Mouse (Mus musculus) skeletal muscle tissue, postnatal 0 days (tissue): ENCODE measurements around the gene Cpt1c. TPM values are rescaled to one million over a fixed set of nuclear protein-coding genes. Genes with fewer than 3 reads are reported as not detected.

ENCODE experiments used
- microRNA-seq, 2 experiments: library from miRNA; unstranded; fragments of <30 nt; microRNA quantifications; one replicate each; pipeline ENCODE4; 2016
- polyA plus RNA-seq: library from polyadenylated mRNA; unstranded; fragments of >200 nt; fragmentation: Nextera tagmentation; extraction: Ambion mirVana; gene quantifications from 2 replicates; pipeline ENCODE4 v1.2.1, GENCODE M21; 2015

Gene Cpt1c
- 7.1 and 8.2 TPM in 2 replicates for polyA plus RNA-seq

GRCm38 (mm10) chr7:44974383-44975116, at the start of gene Cpt1c:
Gene Cpt1c (minus strand): TSS chr7:44974851.

DNA sequence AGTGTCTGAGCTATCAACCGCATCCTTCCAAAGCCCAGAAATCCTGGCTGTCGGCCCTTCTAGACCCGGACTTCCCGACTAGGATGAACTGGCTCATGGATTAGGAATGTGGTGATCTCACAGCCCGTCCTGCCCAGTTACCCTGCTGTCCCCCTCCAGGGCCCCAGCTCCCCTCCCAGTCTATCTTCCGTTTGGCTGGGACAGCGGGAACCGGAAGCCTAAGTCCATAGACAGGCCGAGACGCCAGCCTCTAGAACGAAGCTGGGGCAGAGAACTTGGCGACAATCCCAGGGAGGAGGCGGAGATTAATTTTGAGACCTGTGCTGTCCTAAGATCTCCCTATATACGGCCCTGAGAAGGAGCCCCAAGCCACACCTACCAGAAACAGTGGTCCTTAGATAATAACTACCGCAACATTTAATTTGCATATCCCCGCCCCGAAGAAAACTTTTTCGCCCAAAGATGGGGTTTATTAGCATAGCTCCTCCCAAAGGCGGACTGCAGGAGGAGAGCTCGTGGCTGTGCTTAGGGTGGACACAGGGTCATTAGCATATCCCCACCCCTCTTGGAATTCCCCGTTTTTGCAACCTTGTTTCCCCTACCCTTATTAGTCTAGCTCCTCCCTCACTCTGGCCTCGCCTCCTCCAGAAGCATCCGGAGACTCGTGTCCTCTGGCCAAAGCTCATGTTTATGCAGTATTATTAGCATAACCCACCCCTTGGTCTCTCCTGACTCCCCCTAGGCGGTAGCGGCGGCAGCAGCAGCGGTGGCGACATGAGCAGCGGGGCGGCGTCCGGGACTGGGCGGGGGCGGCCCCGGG, 42.8 kb upstream of the Cpt1c start, which contains the start of gene Rras:
TSS of gene Rras (plus strand) at position 720 of the 820 bp plus-strand sequence.

DNA sequence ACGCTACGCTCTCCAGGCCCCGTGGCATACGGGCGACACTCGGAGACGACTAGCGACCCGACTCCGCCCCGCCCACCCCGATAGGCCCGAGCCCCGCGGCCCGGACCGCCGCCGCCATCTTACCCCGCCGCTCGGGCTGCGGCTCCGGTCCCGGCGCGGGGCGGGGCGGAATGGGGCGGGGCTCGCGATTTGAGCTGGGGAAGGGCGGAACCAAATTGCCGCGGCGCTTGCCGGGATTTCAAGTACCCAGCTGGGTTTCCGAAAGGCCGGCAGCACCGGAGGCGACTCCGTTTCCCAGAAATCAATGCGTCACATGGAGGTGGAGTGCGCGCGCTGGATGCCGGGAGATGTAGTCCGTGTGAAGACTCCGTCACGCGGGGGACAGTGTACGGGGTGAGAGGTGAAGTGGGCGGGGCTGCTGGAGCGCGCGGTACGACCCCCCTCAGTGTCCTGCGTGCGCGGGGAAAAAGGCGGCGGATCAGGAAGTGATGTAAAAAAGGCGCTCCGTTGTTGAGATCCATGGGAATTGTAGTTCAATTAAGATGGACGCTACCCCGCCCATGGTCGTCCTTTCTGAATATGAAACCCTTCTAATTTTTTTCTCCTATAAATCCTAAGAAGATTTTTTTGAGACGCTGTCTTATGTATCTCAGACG, 41.4 kb upstream of the Cpt1c start, which contains the start of gene Scaf1:
TSS of gene Scaf1 (minus strand) at position 407 of the 656 bp plus-strand sequence.

DNA sequence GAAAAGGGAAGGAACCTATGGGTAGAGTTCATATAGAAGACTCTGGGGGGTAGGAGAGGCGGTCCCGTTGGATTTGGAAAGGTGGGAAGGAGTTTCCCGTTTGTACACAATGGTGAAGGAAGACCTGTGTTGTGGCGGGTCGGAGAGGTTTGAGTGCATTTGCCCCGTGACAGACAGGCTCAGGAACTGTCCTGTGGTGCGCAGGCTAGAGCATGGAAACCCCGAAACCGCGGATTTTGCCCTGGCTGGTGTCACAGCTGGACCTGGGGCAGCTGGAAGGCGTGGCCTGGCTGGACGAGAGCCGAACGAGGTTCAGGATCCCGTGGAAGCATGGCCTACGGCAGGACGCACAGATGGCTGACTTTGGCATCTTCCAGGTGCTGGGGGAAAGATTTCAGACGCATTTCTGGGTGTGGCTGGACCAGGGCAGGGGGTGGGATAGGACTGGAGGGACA, 23.9 kb upstream of the Cpt1c start, which contains the start of gene Bcl2l12:
TSS of gene Bcl2l12 (minus strand) at position 212 of the 455 bp plus-strand sequence.

GRCm38 (mm10) chr7:44997231-44997939, 22.7 kb upstream of the Cpt1c start, which contains the start of gene Irf3:
Gene Irf3 (plus strand): TSS chr7:44997648.

GRCm38 (mm10) chr7:44986192-44986878, 11.7 kb upstream of the Cpt1c start, which contains the start of gene Prmt1:
Gene Prmt1 (minus strand): TSS chr7:44986568.

GRCm38 (mm10) chr7:44942904-44943303, 31.7 kb downstream of the Cpt1c start, which contains the start of gene Tsks:
Gene Tsks (plus strand): TSS chr7:44943204.

DNA sequence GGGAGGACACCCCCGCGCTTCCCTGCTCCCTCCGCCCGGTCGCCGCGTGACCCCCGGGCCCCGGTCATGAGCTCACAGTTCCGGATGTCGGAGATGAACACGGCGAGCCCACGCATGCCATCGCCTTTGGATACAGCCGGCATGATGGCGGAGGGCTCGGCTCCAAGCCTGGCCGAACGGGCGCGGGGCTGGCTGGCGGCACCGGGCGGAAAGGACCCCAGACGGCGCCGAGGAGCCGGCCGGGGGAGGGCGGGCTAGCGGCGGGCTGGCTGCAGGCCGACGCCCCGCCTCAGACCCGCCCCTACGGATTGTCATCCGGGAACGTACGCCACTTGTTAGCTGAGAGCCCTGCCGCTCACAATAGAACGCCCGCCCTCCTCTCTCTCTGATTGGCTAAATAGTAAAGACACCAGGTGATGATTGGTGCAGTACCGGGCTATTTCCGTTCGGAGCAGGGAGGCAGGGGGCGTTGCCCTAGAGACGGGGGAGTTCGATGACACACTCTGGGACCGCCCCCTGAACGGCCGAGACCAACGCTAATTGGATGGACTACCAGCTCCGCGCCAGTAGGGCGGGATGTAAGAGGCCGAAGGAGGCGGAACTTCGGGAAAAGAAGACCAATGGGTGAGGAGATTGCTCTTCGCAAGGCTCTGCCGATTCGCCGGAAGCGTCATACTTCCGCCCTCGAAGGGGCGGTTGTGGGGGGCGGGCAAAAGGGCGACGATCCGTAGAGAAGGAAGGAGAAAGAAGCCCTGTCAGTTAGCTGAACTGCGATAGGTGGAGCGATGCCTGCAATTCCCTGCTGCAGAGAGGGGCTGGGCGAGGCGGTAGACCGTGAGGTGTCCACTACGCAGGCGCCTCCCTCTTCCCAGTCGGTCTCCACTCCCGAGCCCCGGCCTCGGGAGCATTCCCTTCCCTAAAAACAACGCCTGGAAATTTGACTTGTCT, 45.2 kb downstream of the Cpt1c start, which contains the start of gene Ap2a1:
TSS of gene Ap2a1 (minus strand) at position 293 of the 948 bp plus-strand sequence.

Small RNA genes within 50 kb of the gene (microRNA-seq; reads per million reads assigned to microRNA genes)
- gene Mir7054: 0.21 to 1.2 reads per million in 2 experiments

Other genes starting within 250 kb of the Cpt1c start
- 19.5 and 19.6 TPM in 2 replicates for gene Vrk3, start 226.4 kb downstream of the Cpt1c start, polyA plus RNA-seq
- gene Zfp473, start 223.8 kb downstream of the Cpt1c start, polyA plus RNA-seq: 0.09 and 0.21 TPM in 2 replicates
- 35.6 and 36.2 TPM in 2 replicates for gene Nup62, start 158.8 kb downstream of the Cpt1c start, polyA plus RNA-seq
- 1.1 and 1.4 TPM in 2 replicates for gene Il4i1, start 158.5 kb downstream of the Cpt1c start, polyA plus RNA-seq
- gene Atf5, start 158.2 kb downstream of the Cpt1c start, polyA plus RNA-seq: 5.4 and 7.6 TPM in 2 replicates
- gene Akt1s1, start 125.9 kb downstream of the Cpt1c start, polyA plus RNA-seq: 113 and 122 TPM in 2 replicates
- gene Tbc1d17, start 125.8 kb downstream of the Cpt1c start, polyA plus RNA-seq: 69.5 and 72.2 TPM in 2 replicates
- gene Pnkp, start 117.7 kb downstream of the Cpt1c start, polyA plus RNA-seq: 20.1 and 24.8 TPM in 2 replicates
- gene Ptov1, start 105.1 kb downstream of the Cpt1c start, polyA plus RNA-seq: 285 and 322 TPM in 2 replicates
- 58.9 and 61.2 TPM in 2 replicates for gene Med25, start 82.1 kb downstream of the Cpt1c start, polyA plus RNA-seq
- 17.2 and 18.5 TPM in 2 replicates for gene Fuz, start 78.8 kb downstream of the Cpt1c start, polyA plus RNA-seq
- gene Ap2a1, start 45.4 kb downstream of the Cpt1c start, polyA plus RNA-seq: 39.7 and 41.5 TPM in 2 replicates
- 0.10 and 0.15 TPM in 2 replicates for gene Tsks, start 31.6 kb downstream of the Cpt1c start, polyA plus RNA-seq
- 287 and 322 TPM in 2 replicates for gene Prmt1, start 11.7 kb upstream of the Cpt1c start, polyA plus RNA-seq
- 46.8 and 50.0 TPM in 2 replicates for gene Irf3, start 22.8 kb upstream of the Cpt1c start, polyA plus RNA-seq
- 24.3 and 26.6 TPM in 2 replicates for gene Bcl2l12, start 23.9 kb upstream of the Cpt1c start, polyA plus RNA-seq
- gene Scaf1, start 41.5 kb upstream of the Cpt1c start, polyA plus RNA-seq: 19.9 and 21.5 TPM in 2 replicates
- gene Rras, start 43.1 kb upstream of the Cpt1c start, polyA plus RNA-seq: 165 and 172 TPM in 2 replicates
- 5.4 and 6.6 TPM in 2 replicates for gene Prr12, start 78.0 kb upstream of the Cpt1c start, polyA plus RNA-seq
- 44.0 and 45.1 TPM in 2 replicates for gene Nosip, start 87.6 kb upstream of the Cpt1c start, polyA plus RNA-seq
- 20.2 and 23.5 TPM in 2 replicates for gene Prrg2, start 87.8 kb upstream of the Cpt1c start, polyA plus RNA-seq
- gene Rcn3, start 117.4 kb upstream of the Cpt1c start, polyA plus RNA-seq: 177 and 263 TPM in 2 replicates
- gene Fcgrt, start 129.0 kb upstream of the Cpt1c start, polyA plus RNA-seq: 95.2 and 152 TPM in 2 replicates
- gene Rps11, start 149.6 kb upstream of the Cpt1c start, polyA plus RNA-seq: 745 and 781 TPM in 2 replicates
- 925 and 1,005 TPM in 2 replicates for gene Rpl13a, start 153.9 kb upstream of the Cpt1c start, polyA plus RNA-seq
- gene Gm45713, start 161.4 kb upstream of the Cpt1c start, polyA plus RNA-seq: 0.52 and 0.86 TPM in 2 replicates
- gene Flt3l, start 161.6 kb upstream of the Cpt1c start, polyA plus RNA-seq: 1.0 and 2.3 TPM in 2 replicates
- gene Pih1d1, start 179.5 kb upstream of the Cpt1c start, polyA plus RNA-seq: 50.8 and 52.5 TPM in 2 replicates
- 18.4 and 21.6 TPM in 2 replicates for gene Aldh16a1, start 179.7 kb upstream of the Cpt1c start, polyA plus RNA-seq
- gene Slc17a7, start 189.1 kb upstream of the Cpt1c start, polyA plus RNA-seq: 0.22 and 0.46 TPM in 2 replicates
- gene Gfy, start 204.7 kb upstream of the Cpt1c start, polyA plus RNA-seq: 0.15 TPM in 1 of 2 replicates, not detected in the other
- not detected in 2 replicates for gene Pth2, start 206.1 kb upstream of the Cpt1c start, polyA plus RNA-seq
- gene Ccdc155, start 230.0 kb upstream of the Cpt1c start, polyA plus RNA-seq: 1.0 and 2.0 TPM in 2 replicates
- 0.23 and 6.5 TPM in 2 replicates for gene Dkkl1, start 237.3 kb upstream of the Cpt1c start, polyA plus RNA-seq
- 28.9 and 29.6 TPM in 2 replicates for gene Tead2, start 240.9 kb upstream of the Cpt1c start, polyA plus RNA-seq